Mouse (Mus musculus): ENCODE data around the gene Gm595. TPM values are rescaled to one million over a fixed set of nuclear protein-coding genes. Genes with fewer than 3 reads are reported as not detected.

Gm595 gene
- 0.12 and 0.25 TPM in 2 replicates for polyA plus RNA-seq (2016; fragmentation: Nextera tagmentation; extraction: Ambion mirVana)

- Histone ChIP-seq H3K4me2 (no peak within 1 kb of the TSS), H3K9ac (no peak within 1 kb of the TSS), H3K27me3 (replicated peaks) (no peaks in the 10 kb centered on the region), H3K9me3 (replicated peaks) (no peaks in the 10 kb centered on the region), H3K36me3 (no peaks in the 10 kb centered on the region), H3K27ac (no peak within 1 kb of the TSS), H3K4me1 (no peaks in the 10 kb centered on the region), H3K4me3 (no peak within 1 kb of the TSS)
- 71% methylated on average over 13 of the region's 13 CpGs for WGBS (ENCODE audit: insufficient replicate concordance)
- no peak for ATAC-seq
Observed at GRCm38 (mm10) chrX:48877613-48878012, at the start of gene Gm595. Gene Gm595, minus strand, starts transcription at chrX:48877713.

- Histone ChIP-seq H3K36me3 (no peaks in the 10 kb centered on the region), H3K27me3 (replicated peaks) (no peaks in the 10 kb centered on the region), H3K9me3 (replicated peaks) (no peaks in the 10 kb centered on the region), H3K9ac (no peak overlapping the region), H3K27ac (no peak overlapping the region), H3K4me3 (no peak overlapping the region), H3K4me2 (no peak overlapping the region), H3K4me1 (no peaks in the 10 kb centered on the region)
- WGBS (ENCODE audit: insufficient replicate concordance) = 76% methylated on average over 4 of the region's 4 CpGs
- ATAC-seq = no peak
Observed at GRCm38 (mm10) chrX:48908421-48908820, 30.9 kb upstream of the Gm595 start.

- no peaks in the 10 kb centered on the region for H3K9me3 ChIP-seq (replicated peaks)
- WGBS (ENCODE audit: insufficient replicate concordance) = 60% methylated on average over 3 of the region's 3 CpGs
- H3K9ac ChIP-seq = no peak overlapping the region
- ATAC-seq = no peak
- no peak overlapping the region for H3K27ac ChIP-seq
- H3K27me3 ChIP-seq (replicated peaks) = no peaks in the 10 kb centered on the region
- no peaks in the 10 kb centered on the region for H3K36me3 ChIP-seq
- H3K4me2 ChIP-seq = no peak overlapping the region
- H3K4me1 ChIP-seq = no peaks in the 10 kb centered on the region
- H3K4me3 ChIP-seq = no peak overlapping the region
Observed at GRCm38 (mm10) chrX:48903744-48904143, 26.2 kb upstream of the Gm595 start.

- Histone ChIP-seq H3K4me3 (no peak overlapping the region), H3K27ac (no peak overlapping the region), H3K36me3 (no peaks in the 10 kb centered on the region), H3K27me3 (replicated peaks) (no peaks in the 10 kb centered on the region), H3K4me1 (no peaks in the 10 kb centered on the region), H3K4me2 (no peak overlapping the region), H3K9me3 (replicated peaks) (no peaks in the 10 kb centered on the region), H3K9ac (no peak overlapping the region)
- ATAC-seq = no peak
- 50% methylated on average over 5 of the region's 5 CpGs for WGBS (ENCODE audit: insufficient replicate concordance)
Observed at GRCm38 (mm10) chrX:48899555-48899954, 22.0 kb upstream of the Gm595 start.

GRCm38 (mm10) chrX:48896803-48897202 is 19.3 kb upstream of the Gm595 start:
- Histone ChIP-seq H3K9ac (no peak overlapping the region), H3K4me3 (no peak overlapping the region), H3K4me1 (no peaks in the 10 kb centered on the region), H3K36me3 (no peaks in the 10 kb centered on the region), H3K27ac (no peak overlapping the region), H3K4me2 (no peak overlapping the region), H3K27me3 (replicated peaks) (no peaks in the 10 kb centered on the region), H3K9me3 (replicated peaks) (no peaks in the 10 kb centered on the region)
- peak; percentile 73 for ATAC-seq
- 47% methylated on average over 6 of the region's 6 CpGs for WGBS (ENCODE audit: insufficient replicate concordance)

GRCm38 (mm10) chrX:48893946-48894345 is 16.4 kb upstream of the Gm595 start:
- Histone ChIP-seq H3K27me3 (replicated peaks) (no peaks in the 10 kb centered on the region), H3K9me3 (replicated peaks) (no peaks in the 10 kb centered on the region), H3K36me3 (no peaks in the 10 kb centered on the region), H3K4me2 (no peak overlapping the region), H3K27ac (no peak overlapping the region), H3K4me3 (no peak overlapping the region), H3K9ac (no peak overlapping the region), H3K4me1 (no peaks in the 10 kb centered on the region)
- no peak for ATAC-seq
- 58% methylated on average over 3 of the region's 3 CpGs for WGBS (ENCODE audit: insufficient replicate concordance)

- Histone ChIP-seq H3K27me3 (replicated peaks) (no peaks in the 10 kb centered on the region), H3K9ac (no peak overlapping the region), H3K36me3 (no peaks in the 10 kb centered on the region), H3K9me3 (replicated peaks) (no peaks in the 10 kb centered on the region), H3K4me3 (no peak overlapping the region), H3K4me2 (no peak overlapping the region), H3K27ac (no peak overlapping the region), H3K4me1 (no peaks in the 10 kb centered on the region)
- ATAC-seq = no peak
- 68% methylated on average over 9 of the region's 9 CpGs for WGBS (ENCODE audit: insufficient replicate concordance)
Observed at GRCm38 (mm10) chrX:48890259-48890658, 12.7 kb upstream of the Gm595 start.

GRCm38 (mm10) chrX:48884615-48885014 is 7.1 kb upstream of the Gm595 start:
- Histone ChIP-seq H3K4me3 (no peak overlapping the region), H3K27me3 (replicated peaks) (no peaks in the 10 kb centered on the region), H3K36me3 (no peaks in the 10 kb centered on the region), H3K4me2 (no peak overlapping the region), H3K4me1 (no peaks in the 10 kb centered on the region), H3K27ac (no peak overlapping the region), H3K9ac (no peak overlapping the region), H3K9me3 (replicated peaks) (no peaks in the 10 kb centered on the region)
- 51% methylated on average over 5 of the region's 5 CpGs for WGBS (ENCODE audit: insufficient replicate concordance)
- ATAC-seq = no peak

Other genes with a start within 250 kb of the Gm595 start
- not detected in 2 replicates for gene Gpr119, start 203.2 kb downstream of the Gm595 start, polyA plus RNA-seq (2016; fragmentation: Nextera tagmentation; extraction: Ambion mirVana)
- 16.7 and 18.2 TPM in 2 replicates for gene Rbmx2, start 182.7 kb downstream of the Gm595 start, polyA plus RNA-seq (2016; fragmentation: Nextera tagmentation; extraction: Ambion mirVana)

Measured in liver, embryonic 12.5 days (tissue).